Mouse (Mus musculus) embryonic facial prominence, embryonic 11.5 days (tissue): ENCODE data around the gene Pbx2. TPM values are rescaled to one million over a fixed set of nuclear protein-coding genes. Genes with fewer than 3 reads are reported as not detected.

Experiments used
- ATAC-seq: fragments of 200-750 bp; cut with Nextera tagmentation; replicated peaks from 2 replicates; pipeline ENCODE4 v1.8.0; 2017; ENCODE audit warnings: low read depth; ENCODE audit not compliant: insufficient number of reproducible peaks, low FRiP score, low TSS enrichment
- DNase-seq: peaks from one replicate; pipeline ENCODE4 v3.0.0-alpha.2; 2015; ENCODE audit warnings: low spot score
- H3K27ac ChIP-seq: fragments of 300-500 bp; sonication (generic); replicated peaks from 2 replicates; pipeline ENCODE4 v1.5.1; 2014; ENCODE audit warnings: mild to moderate bottlenecking, low read depth, low read length, control low read depth
- H3K27me3 ChIP-seq: fragments of 300-500 bp; sonication (generic); 2 replicates; pipeline ENCODE4 v1.6.1; 2014; ENCODE audit warnings: mild to moderate bottlenecking, low read length, moderate library complexity, mixed read lengths; ENCODE audit not compliant: control insufficient read depth, insufficient read depth
- H3K36me3 ChIP-seq: fragments of 300-500 bp; sonication (generic); replicated peaks from 2 replicates; pipeline ENCODE4 v1.6.1; 2014; ENCODE audit warnings: low read depth, mild to moderate bottlenecking, low read length, moderate library complexity, mixed read lengths; ENCODE audit not compliant: control insufficient read depth, insufficient read depth
- H3K4me1 ChIP-seq: fragments of 300-500 bp; sonication (generic); 2 replicates; pipeline ENCODE4 v1.6.1; 2014; ENCODE audit warnings: low read length, mixed read lengths; ENCODE audit not compliant: control insufficient read depth, insufficient read depth
- H3K4me2 ChIP-seq: fragments of 300-500 bp; sonication (generic); 2 replicates; pipeline ENCODE4 v1.6.1; 2014; ENCODE audit warnings: low read depth, mild to moderate bottlenecking, control low read depth, low read length, moderate library complexity
- H3K4me3 ChIP-seq: fragments of 300-500 bp; sonication (generic); 2 replicates; pipeline ENCODE4 v1.5.1; 2014; ENCODE audit warnings: low read depth, low read length, control low read depth
- H3K9ac ChIP-seq: fragments of 300-500 bp; sonication (generic); replicated peaks from 2 replicates; pipeline ENCODE4 v1.6.1; 2014; ENCODE audit warnings: mild to moderate bottlenecking, control low read depth, low read length
- H3K9me3 ChIP-seq: fragments of 300-500 bp; sonication (generic); replicated peaks from 2 replicates; pipeline ENCODE4 v1.6.1; 2016; ENCODE audit warnings: mild to moderate bottlenecking, low read length, inconsistent platforms, mixed read lengths; ENCODE audit not compliant: control insufficient read depth
- WGBS: fragments of 180-500 bp; shearing (Covaris S2); extraction: QIAGEN DNeasy Blood & Tissue Kit; methylation state at CpG from one replicate; pipeline ENCODE4 v1.1.7; 2014; 5-methylcytosine and 5-hydroxymethylcytosine counted together
- polyA plus RNA-seq: library from polyadenylated mRNA; unstranded; fragments of >200 nt; fragmentation: Nextera tagmentation; extraction: Ambion mirVana; gene quantifications from 2 replicates; pipeline ENCODE4 v1.2.1, GENCODE M21; 2014

The Pbx2 gene
- polyA plus RNA-seq, 1 experiment from 2014 or later: 21.2 TPM

GRCm38 (mm10) chr17:34645831-34646511 lies 54.9 kb downstream of the Pbx2 start:
- ATAC-seq: no peak
- H3K4me2 ChIP-seq: no peak overlapping the region
- peaks cover 3% of the 10 kb centered on the region for H3K36me3 ChIP-seq
- 88% methylated on average over 30 of the region's 30 CpGs for WGBS
- no peaks in the 10 kb centered on the region for H3K9me3 ChIP-seq
- H3K4me1 ChIP-seq: peaks cover 5% of the 10 kb centered on the region; the same call in 1 of the 2 replicates
- H3K27me3 ChIP-seq: no peaks in the 10 kb centered on the region
- DNase-seq: no peak
- no peak overlapping the region for H3K27ac ChIP-seq
- no peak overlapping the region for H3K4me3 ChIP-seq
- H3K9ac ChIP-seq: no peak overlapping the region

Other genes starting within 250 kb of the Pbx2 start
- gene Btnl2, start 236.4 kb upstream of the Pbx2 start, polyA plus RNA-seq: 0.08 TPM in 1 of 2 replicates, not detected in the other
- gene Btnl1, start 214.1 kb upstream of the Pbx2 start, polyA plus RNA-seq: not detected in 2 replicates
- gene BC051142, start 192.4 kb upstream of the Pbx2 start, polyA plus RNA-seq: 0.39 and 0.72 TPM in 2 replicates
- gene Btnl4, start 113.9 kb upstream of the Pbx2 start, polyA plus RNA-seq: not detected in 2 replicates
- gene Btnl6, start 73.9 kb upstream of the Pbx2 start, polyA plus RNA-seq: not detected in 2 replicates
- 4.8 and 5.9 TPM in 2 replicates for gene Notch4, start 27.0 kb upstream of the Pbx2 start, polyA plus RNA-seq
- gene Gpsm3, start 1.5 kb upstream of the Pbx2 start, polyA plus RNA-seq: 5.5 and 6.0 TPM in 2 replicates
- 0.64 and 1.2 TPM in 2 replicates for gene Ager, start 6.6 kb downstream of the Pbx2 start, polyA plus RNA-seq
- 117 and 118 TPM in 2 replicates for gene Rnf5, start 12.4 kb downstream of the Pbx2 start, polyA plus RNA-seq
- gene Agpat1, start 13.0 kb downstream of the Pbx2 start, polyA plus RNA-seq: 55.3 and 59.8 TPM in 2 replicates
- gene Egfl8, start 24.7 kb downstream of the Pbx2 start, polyA plus RNA-seq: 3.1 and 4.4 TPM in 2 replicates
- 19.4 and 20.0 TPM in 2 replicates for gene Ppt2, start 37.2 kb downstream of the Pbx2 start, polyA plus RNA-seq
- gene Prrt1, start 38.3 kb downstream of the Pbx2 start, polyA plus RNA-seq: 0.10 and 0.11 TPM in 2 replicates
- 16.2 and 16.6 TPM in 2 replicates for gene Fkbpl, start 53.5 kb downstream of the Pbx2 start, polyA plus RNA-seq
- gene Atf6b, start 55.9 kb downstream of the Pbx2 start, polyA plus RNA-seq: 55.8 and 58.5 TPM in 2 replicates
- not detected in 2 replicates for gene Tnxb, start 79.3 kb downstream of the Pbx2 start, polyA plus RNA-seq
- gene C4b, start 152.6 kb downstream of the Pbx2 start, polyA plus RNA-seq: not detected in 2 replicates
- gene Cyp21a1, start 213.3 kb downstream of the Pbx2 start, polyA plus RNA-seq: not detected in 2 replicates
- 14.4 and 18.4 TPM in 2 replicates for gene Stk19, start 245.7 kb downstream of the Pbx2 start, polyA plus RNA-seq
- gene Dxo, start 245.8 kb downstream of the Pbx2 start, polyA plus RNA-seq: 65.3 and 68.1 TPM in 2 replicates